Mouse (Mus musculus): ENCODE measurements around the gene Abr. TPM values are rescaled to one million over a fixed set of nuclear protein-coding genes. Genes with fewer than 3 reads are reported as not detected.

Abr gene
- total RNA-seq, 1 experiment from 2014 or later = 44.2 TPM

DNA sequence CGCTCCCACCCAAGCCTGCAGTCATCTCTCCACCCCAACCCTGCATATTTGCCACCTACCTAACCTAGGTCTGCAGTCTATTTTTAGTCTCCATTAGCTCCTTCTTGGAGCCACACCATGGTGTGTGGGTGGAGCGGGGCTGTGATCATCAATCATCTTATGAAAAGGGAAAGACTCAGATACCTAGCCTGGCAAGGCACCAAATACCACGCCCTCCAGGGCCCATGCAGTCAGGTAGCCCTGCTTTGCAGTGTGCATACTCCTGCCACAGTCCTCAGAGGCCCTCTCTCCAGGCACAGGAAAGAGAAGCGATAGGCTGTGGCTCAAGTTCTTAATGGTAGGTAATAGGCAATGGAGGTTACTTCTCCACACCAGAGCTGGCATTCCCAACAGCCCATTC, 128.9 kb downstream of the Abr start:
- no peak for DNase-seq

DNA sequence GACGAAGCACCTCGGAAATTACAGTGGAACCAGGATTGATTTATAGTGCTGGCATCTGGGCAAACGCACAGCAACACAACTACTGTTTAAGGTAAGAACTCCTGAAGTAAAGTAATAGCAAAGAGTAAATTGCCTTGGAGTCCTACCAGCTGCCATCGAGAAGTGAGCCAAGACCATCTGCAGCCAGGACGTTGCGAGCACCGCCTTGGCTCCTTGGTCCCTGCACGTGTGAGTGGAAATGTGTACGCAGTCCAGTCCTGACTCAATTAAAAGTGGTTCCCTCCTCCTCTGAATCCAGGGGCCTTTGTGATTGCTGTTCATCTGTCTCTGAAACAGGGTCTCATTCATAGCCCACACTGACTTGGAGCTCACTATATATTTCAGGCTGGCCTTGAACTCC, 130.3 kb downstream of the Abr start:
- no peak for DNase-seq

DNA sequence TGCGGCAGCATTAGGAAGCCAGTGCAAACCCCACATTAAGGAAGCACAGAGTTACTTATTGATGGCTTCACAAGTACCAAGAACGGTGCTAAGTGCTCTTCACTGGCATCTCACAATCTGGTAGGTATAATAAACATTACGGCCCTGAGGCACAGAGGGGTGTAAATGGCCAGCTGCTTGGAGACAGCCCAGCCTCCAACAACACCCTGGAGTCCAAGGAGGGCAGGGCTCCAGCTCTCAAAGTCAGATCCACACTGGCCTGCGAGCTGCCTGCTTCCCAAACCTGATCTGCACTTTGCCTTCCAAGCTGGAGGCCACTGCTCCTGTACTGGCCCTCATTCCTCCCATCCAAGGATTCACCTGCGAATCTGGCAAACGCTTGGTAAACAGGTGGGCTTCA, 132.7 kb downstream of the Abr start:
- DNase-seq = no peak

DNA sequence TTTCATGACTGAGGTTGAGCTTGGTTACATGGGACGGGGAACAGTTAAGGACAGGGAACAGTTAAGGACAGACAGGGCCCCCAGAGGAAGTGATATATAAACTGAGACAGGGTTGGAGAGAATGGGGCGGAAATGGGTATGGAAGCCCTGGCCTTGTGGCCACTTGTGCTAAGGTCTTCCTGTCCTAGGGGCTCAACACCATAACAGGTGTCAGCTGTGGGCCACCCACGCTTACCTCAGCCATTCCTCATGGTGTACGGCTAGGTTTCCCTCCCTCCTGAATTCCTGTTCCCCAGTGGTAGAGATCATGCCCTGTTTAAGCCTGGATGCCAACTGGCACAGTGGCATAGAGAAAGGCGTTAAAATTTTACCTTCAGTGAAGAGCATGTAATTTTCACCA, 135.1 kb downstream of the Abr start:
- DNase-seq = no peak

GRCm38 (mm10) chr11:76484033-76484432, 138.1 kb downstream of the Abr start:
- DNase-seq = no peak

DNA sequence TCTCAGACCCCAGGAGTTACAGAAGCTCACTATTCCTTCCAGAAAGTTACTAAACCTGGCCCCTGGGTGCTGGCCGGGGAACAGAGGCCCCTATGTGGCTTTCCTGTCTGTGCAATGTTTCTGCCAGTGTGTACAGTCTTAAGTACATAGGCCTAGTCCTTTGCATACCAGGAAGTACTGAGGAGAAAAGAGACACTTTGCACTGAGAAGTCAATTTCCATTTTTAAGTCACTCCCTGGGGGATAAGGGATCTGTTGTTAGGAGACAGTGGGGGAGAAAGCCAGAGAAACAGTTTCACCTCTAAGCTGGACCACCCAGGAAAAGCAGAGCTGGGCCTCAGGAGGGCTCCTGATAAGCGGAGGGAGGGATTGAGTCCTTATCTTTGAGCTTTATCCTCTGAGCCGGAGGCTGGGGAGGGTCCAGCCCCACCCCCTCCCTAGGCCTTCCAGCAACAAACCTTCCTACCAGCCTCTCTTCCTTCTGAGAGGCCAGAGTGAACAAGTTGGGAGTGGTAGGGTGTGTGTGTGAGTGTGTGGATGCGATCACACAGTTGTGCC, 138.9 kb downstream of the Abr start:
- DNase-seq = no peak

DNA sequence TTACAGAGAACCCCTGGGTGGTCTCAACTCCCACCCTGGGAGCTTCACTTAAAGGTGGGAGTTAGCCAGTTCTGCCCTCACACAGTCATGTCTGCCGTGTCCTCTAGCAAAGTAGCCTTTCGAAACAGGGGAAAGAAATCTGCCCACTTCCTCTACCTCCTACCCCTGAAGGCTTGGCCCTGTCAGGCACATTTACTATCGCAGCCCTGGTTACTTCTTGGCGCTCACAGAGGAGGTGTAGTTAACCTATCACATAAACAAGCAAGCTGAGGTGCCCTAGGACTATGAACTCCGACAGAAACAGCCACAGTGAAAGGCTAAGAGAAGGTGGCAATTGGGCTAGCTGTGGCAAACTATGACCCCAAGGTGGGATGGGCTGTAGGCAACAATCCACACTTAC, 139.4 kb downstream of the Abr start:
- DNase-seq = no peak

- DNase-seq = no peak
Measured at GRCm38 (mm10) chr11:76482183-76482582, 139.9 kb downstream of the Abr start.

DNA sequence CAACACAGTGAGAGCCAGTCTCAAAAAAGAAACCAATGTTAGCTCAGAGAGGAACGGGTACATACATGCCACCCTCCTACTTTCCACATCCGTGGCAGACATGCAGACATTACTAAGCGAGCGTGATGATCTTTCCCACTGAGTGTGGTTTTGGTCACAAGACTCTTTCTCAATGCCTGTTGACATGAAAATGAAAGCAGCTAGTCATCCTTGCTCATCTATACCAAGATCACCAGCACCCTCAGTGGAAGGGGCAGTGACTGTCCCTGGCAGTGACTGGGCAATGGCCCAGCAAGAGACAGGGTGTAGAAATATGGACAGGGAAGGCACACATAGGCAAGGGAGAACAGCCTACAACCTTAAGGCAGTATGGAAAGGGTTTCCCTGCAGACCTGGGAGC, 142.4 kb downstream of the Abr start:
- peak; percentile 56 for DNase-seq

GRCm38 (mm10) chr11:76478676-76479655, 143.1 kb downstream of the Abr start:
- no peak for DNase-seq

DNA sequence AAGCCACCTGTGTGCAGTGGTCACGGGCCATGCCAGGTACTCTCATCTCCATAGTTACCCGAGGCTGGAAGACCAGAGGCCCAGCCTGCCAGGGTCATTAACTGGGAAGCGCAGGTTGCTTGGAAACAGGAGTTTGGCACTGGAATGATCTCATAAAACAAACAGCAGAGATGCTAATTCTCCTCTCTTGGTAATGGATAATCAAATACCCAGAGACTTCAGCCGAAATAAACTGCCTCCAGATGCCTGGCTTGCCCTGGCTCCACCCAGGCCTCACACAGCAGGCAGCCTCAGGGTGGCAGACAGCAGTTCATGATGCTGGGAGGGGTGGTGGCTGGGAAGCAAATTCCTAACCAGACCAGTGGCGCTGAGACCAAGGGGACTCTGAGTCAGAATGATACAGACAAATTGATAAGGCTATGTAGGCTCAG, 145.0 kb downstream of the Abr start:
- DNase-seq = peak; percentile 36

GRCm38 (mm10) chr11:76476376-76477094, 145.6 kb downstream of the Abr start:
- peak; percentile 33 for DNase-seq

DNA sequence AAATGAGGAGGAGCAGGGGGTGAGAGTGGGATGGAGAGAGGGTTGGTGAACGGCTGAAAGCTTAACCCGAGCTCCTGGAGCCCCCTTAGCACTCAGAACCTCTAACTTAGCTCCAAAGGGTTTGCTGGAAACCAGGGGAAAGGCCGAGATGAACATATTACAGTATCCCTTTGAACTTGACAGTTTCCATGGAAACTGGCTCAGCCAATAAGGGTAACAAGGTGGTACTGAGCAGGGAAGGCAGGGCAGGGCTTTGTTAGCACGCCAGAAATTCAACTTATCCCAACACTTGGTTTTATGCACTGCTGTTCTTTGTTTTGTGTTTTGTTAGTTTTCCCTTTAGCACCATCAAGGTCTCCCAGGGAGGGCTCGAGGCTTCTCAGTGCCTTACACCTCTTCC, 149.5 kb downstream of the Abr start:
- no peak for DNase-seq

DNA sequence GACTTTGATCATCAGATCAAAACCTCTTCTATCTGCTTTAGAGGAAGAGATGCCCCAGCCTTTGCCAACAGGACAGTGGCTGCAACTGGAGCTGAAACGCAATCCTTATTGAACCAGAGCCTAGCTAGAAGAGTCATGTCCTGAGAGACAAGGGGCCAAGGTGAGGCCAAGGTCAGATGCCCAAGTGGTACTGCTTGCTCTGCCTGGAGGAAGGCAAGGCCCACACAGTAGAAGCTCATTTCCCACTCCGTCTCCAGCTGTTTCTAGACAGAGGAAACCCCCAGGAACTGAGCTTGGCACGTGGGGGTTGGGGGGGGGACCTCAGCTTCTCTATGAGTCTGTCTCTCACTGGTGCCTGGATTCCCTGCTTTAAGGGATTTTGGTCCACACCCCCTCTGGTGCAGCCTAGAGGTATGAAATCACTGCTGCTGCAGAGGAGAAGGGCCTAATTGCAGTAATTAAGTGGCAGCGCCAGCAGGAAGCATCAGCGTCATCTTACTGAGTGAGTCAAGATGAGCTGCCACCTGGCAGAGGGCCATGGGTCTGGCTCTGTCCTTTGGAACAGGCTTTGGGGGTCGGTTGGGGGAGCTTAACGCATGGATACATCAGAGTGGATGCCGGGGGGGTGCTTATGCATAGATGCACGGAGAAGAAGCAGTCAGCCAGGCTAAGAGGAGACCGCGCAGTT, 152.7 kb downstream of the Abr start:
- DNase-seq = peak; percentile 76

DNA sequence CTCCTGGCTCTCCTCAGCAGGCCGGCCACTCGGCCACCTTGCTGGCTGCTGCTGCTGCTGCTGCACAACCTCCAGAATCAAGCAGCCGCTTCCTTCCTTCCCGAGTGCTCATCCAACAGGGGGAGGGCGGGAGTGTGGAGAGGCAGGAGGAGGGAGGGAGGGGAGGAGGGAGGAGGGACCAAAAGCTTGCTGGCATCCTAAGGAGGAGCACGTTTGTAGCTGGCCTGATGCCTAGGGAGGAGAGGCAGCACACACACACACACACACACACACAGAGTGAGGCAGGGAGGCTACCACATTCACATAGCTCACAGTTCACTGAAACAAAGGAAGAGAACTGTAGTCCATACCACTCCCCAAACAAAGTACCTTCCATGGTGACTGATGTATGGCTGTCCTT, 153.8 kb downstream of the Abr start:
- DNase-seq = peak; percentile 62

GRCm38 (mm10) chr11:76467487-76468005, 154.6 kb downstream of the Abr start:
- no peak for DNase-seq

- no peak for DNase-seq
Measured at GRCm38 (mm10) chr11:76467073-76467472, 155.0 kb downstream of the Abr start.

DNA sequence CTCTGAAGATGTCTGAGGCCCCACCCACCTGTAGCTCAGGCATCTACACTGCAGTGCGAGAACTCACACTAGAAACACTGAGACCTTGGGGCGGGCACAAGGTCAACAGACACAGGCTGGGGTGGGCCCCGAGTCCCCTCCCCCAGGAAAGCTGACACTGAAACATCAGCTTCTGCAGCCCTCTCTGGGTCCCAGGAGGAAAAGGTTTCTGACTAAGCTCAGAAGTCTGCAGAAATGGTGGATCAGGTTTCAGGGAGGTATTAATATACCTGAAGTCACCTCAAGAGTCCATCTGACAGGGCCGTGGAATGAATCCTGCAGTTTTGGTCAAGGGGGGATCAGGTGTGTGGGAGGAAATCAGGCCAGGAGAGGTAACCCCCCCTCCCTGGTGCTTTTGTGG, 156.2 kb downstream of the Abr start:
- no peak for DNase-seq

- no peak for DNase-seq
Measured at GRCm38 (mm10) chr11:76461696-76462095, 160.4 kb downstream of the Abr start.

DNA sequence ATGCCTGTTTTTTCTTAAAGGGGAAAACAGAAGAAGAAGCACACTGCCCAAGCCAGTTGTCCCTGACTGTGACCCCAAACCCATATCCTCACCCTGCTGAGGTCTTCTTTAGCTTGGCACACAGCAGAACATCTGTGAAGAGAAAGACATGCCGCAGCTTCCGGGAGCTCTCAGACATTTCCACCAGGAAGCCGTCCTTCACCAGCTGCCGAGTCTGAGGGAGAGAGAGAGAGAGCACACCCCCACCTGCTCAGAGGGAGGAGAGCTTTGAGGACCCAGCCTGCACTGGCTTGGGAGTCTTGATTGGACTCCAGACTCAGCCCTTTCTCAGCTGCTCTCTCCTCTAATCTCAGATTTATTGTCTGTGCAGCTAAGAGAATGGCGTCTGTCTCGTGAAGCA, 160.9 kb downstream of the Abr start:
- DNase-seq = no peak

DNA sequence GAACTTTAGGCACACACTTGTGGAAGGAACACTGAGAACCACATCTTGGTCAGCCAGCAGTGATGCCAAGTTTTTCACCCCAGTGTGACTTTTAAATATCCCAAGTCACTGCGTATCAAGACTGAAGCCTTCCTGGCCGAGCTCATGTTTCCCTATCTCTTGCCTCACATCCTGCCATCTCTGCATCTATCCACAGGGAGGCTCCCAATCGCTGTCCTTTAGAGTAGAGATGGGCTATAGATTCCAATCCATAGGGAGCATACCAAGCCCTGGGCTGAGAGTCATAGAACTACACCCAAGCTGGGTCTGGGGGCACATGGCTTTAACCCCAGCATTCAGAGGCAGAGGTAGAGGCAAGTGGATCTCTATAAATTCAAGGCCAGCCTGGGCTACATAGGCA, 162.6 kb downstream of the Abr start:
- DNase-seq = no peak

DNA sequence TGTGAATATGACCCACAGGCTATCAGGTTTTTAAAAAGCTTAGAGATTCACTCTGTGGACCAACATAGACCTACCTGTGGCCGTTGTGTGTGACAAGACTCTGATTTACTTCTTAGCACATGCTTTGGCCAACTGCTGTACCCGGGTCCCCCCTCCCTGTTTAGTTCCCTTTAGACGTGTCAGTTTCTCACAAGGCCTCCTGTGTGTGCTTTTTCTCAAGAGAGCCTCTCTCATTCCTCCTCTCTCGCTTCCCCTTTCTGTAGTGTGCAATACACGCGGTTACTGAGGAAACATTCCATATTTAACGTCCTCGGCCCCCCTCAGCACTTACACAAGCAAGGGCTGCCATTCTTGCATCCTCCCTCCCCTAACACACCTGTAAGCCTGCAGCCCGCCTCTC, 163.4 kb downstream of the Abr start:
- DNase-seq = no peak

Data from adrenal gland, postnatal 14 days (tissue).